Mouse (Mus musculus) heart, postnatal 0 days (tissue): ENCODE results near the gene Zfp597.
"Not testable (repeated sequence)": the region's sequence is repeated elsewhere in the genome, so short reads cannot be mapped to it uniquely, and the experiment has no call there.

Source experiments
- CTCF ChIP-seq: IDR thresholded peaks from 2 replicates; pipeline ENCODE4 v1.5.1; 2016; ENCODE audit warnings: antibody characterized with exemption, control low read depth, low read depth
- EP300 ChIP-seq: IDR thresholded peaks from 2 replicates; pipeline ENCODE4 v1.6.1; 2016; ENCODE audit warnings: antibody characterized with exemption, low read depth

DNA sequence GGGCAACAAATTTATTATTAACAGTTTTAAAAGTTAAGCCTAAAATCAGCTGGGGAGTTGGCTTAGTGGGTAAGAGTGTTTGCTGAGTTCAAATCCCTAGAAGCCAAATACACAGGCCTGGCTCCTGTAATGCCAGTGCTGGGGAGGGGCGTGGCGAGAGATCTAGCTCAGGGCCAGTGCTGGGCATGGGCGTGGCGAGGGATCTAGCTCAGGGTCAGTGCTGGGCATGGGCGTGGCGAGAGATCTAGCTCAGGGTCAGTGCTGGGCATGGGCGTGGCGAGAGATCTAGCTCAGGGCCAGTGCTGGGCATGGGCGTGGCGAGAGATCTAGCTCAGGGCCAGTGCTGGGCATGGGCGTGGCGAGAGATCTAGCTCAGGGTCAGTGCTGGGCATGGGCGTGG lies 33.1 kb downstream of the Zfp597 start:
- not testable (repeated sequence) for TF ChIP-seq CTCF, EP300
